Mouse (Mus musculus) spleen, adult 2 months (tissue): ENCODE results near the gene Elp1.
A peak's percentile ranks its signal among the peaks of the same experiment; 100 is the strongest.

Experiments used
- CTCF ChIP-seq: fragments of 200-500 bp; IDR thresholded peaks from 2 replicates; pipeline ENCODE4 v1.5.1; 2011; ENCODE audit warnings: mild to moderate bottlenecking, inconsistent platforms; ENCODE audit not compliant: insufficient read depth, insufficient read length, insufficient replicate concordance; ENCODE audit errors: extremely low read depth
- POLR2A ChIP-seq: fragments of 200-500 bp; IDR thresholded peaks from 2 replicates; pipeline ENCODE4 v1.6.1; 2011; ENCODE audit warnings: low read depth, low read length, inconsistent platforms

DNA sequence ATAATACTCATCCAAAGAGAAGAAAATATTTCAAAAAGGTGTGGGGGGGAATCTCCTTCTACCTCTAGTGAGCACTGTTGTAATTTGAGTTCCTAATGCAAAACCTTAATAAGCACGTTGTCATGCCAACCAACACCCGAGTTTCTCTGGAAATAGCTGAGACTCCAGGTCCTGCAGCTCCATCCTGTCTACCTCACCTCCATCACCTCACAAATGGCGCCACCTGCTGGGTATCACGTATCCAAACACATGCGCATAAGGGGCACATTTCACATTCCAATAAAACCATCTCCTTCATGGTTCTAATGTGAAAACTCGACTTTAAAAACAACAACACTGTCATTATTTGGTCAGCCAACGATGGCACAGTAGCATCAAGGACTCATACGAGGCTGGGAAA, 76.3 kb downstream of the Elp1 start:
- TF ChIP-seq CTCF, result peak; percentile 3; the same call in 1 of the 2 replicates
- no peak for TF ChIP-seq POLR2A
